Mouse (Mus musculus) liver, embryonic 14.5 days (tissue): Measurements from ENCODE around the gene Ago3. TPM values are rescaled to one million over a fixed set of nuclear protein-coding genes. Genes with fewer than 3 reads are reported as not detected.

Experiments used
- ATAC-seq: fragments of 200-750 bp; cut with Nextera tagmentation; 2 replicates; pipeline ENCODE4 v1.8.0; 2017; ENCODE audit warnings: moderate number of reproducible peaks, mild to moderate bottlenecking, moderate library complexity; ENCODE audit not compliant: insufficient read depth
- DNase-seq, 3 experiments: peaks; one replicate each; pipeline ENCODE4 v3.0.0-alpha.2; 2012 to 2013; ENCODE audit warnings: low read depth in 3 of 3, low spot score in 3 of 3
- H3K27ac ChIP-seq: fragments of 300-500 bp; sonication (generic); 2 replicates; pipeline ENCODE4 v1.5.1; 2014; ENCODE audit warnings: moderate library complexity, mild to moderate bottlenecking, control low read depth, inconsistent platforms
- H3K27me3 ChIP-seq: fragments of 300-500 bp; sonication (generic); 2 replicates; pipeline ENCODE4 v1.6.1; 2014; ENCODE audit warnings: mild to moderate bottlenecking, low read length, moderate library complexity; ENCODE audit not compliant: control insufficient read depth, insufficient read depth
- H3K36me3 ChIP-seq: fragments of 300-500 bp; sonication (generic); replicated peaks from 2 replicates; pipeline ENCODE4 v1.6.1; 2014; ENCODE audit warnings: low read depth; ENCODE audit not compliant: control insufficient read depth, insufficient read depth
- H3K4me1 ChIP-seq, 2 experiments: fragments of 200-500 bp in 1 of 2; fragments of 300-500 bp in 1 of 2; sonication (generic) in 1 of 2; replicated peaks; 2 replicates each; pipeline ENCODE4 v1.6.1; 2012 to 2014; ENCODE audit warnings: antibody characterized with exemption in 1 of 2, inconsistent platforms in 1 of 2, low read length in 1 of 2; ENCODE audit not compliant: control insufficient read depth in 2 of 2, insufficient read depth in 2 of 2
- H3K4me2 ChIP-seq: fragments of 300-500 bp; sonication (generic); 2 replicates; pipeline ENCODE4 v1.6.1; 2014; ENCODE audit warnings: low read depth, mild to moderate bottlenecking, control low read depth, moderate library complexity
- H3K4me3 ChIP-seq, 2 experiments: fragments of 200-500 bp in 1 of 2; fragments of 300-500 bp in 1 of 2; sonication (generic) in 1 of 2; 2 replicates each; pipeline ENCODE4 v1.5.1; 2012 to 2014; ENCODE audit warnings: low read depth in 2 of 2, low read length in 2 of 2, mild to moderate bottlenecking in 2 of 2, control low read depth in 1 of 2, inconsistent platforms in 1 of 2, moderate library complexity in 1 of 2; ENCODE audit not compliant: insufficient read depth in 1 of 2
- H3K9ac ChIP-seq: fragments of 300-500 bp; sonication (generic); replicated peaks from 2 replicates; pipeline ENCODE4 v1.6.1; 2014; ENCODE audit warnings: mild to moderate bottlenecking, control low read depth, moderate library complexity
- H3K9me3 ChIP-seq: fragments of 300-500 bp; sonication (generic); 2 replicates; pipeline ENCODE4 v1.6.1; 2016; ENCODE audit warnings: low read length, mixed read lengths; ENCODE audit not compliant: control insufficient read depth
- CTCF ChIP-seq: IDR thresholded peaks from 2 replicates; pipeline ENCODE4 v1.5.1; 2016; ENCODE audit warnings: antibody characterized with exemption, low read depth, control low read depth
- EP300 ChIP-seq: IDR thresholded peaks from 2 replicates; pipeline ENCODE4 v1.6.1; 2016; ENCODE audit warnings: antibody characterized with exemption, low read depth
- WGBS: fragments of 180-500 bp; shearing (Covaris S2); extraction: QIAGEN DNeasy Blood & Tissue Kit; methylation state at CpG from one replicate; pipeline ENCODE4 v1.1.7; 2014; ENCODE audit not compliant: insufficient replicate concordance; 5-methylcytosine and 5-hydroxymethylcytosine counted together
- polyA plus RNA-seq, 2 experiments: library from polyadenylated mRNA; depleted of rRNA in 1 of 2; stranded (reverse) in 1 of 2; unstranded in 1 of 2; fragments of >200 nt; fragmentation: Nextera tagmentation in 1 of 2; extraction: Ambion mirVana in 1 of 2; gene quantifications; 2 replicates each; pipeline versions ENCODE4 v1.2.1 to v1.2.3; 2012 to 2014

Gene Ago3
- polyA plus RNA-seq, 2 experiments = 1.1 to 4.3 TPM

- Histone ChIP-seq H3K9me3 (no peaks in the 10 kb centered on the region), H3K4me1 (peaks cover 4 to 34% of the 10 kb centered on the region in 2 experiments; a peak in 3 of 4 replicates), H3K27ac (no peak overlapping the region), H3K4me3 (no peak overlapping the region), H3K4me2 (no peak overlapping the region), H3K9ac (no peak overlapping the region), H3K36me3 (no peaks in the 10 kb centered on the region), H3K27me3 (no peaks in the 10 kb centered on the region)
- ATAC-seq (no peak), DNase-seq (no peak)
- TF ChIP-seq EP300 (no peak), CTCF (no peak)
- 38% methylated on average over 4 of the region's 4 CpGs for WGBS
Measured at GRCm38 (mm10) chr4:126464189-126464891, 35.0 kb upstream of the Ago3 start.

GRCm38 (mm10) chr4:126455441-126455840, 26.1 kb upstream of the Ago3 start:
- no peak for ATAC-seq
- WGBS = 80% methylated on average over 7 of the region's 7 CpGs
- Histone ChIP-seq H3K27me3 (no peaks in the 10 kb centered on the region), H3K36me3 (no peaks in the 10 kb centered on the region; the same call in 1 of the 2 replicates), H3K4me1 (no peaks in the 10 kb centered on the region), H3K9me3 (no peaks in the 10 kb centered on the region), H3K4me3 (no peak overlapping the region), H3K27ac (no peak overlapping the region), H3K9ac (no peak overlapping the region), H3K4me2 (no peak overlapping the region)
- TF ChIP-seq EP300 (no peak), CTCF (no peak)
- DNase-seq = no peak

DNA sequence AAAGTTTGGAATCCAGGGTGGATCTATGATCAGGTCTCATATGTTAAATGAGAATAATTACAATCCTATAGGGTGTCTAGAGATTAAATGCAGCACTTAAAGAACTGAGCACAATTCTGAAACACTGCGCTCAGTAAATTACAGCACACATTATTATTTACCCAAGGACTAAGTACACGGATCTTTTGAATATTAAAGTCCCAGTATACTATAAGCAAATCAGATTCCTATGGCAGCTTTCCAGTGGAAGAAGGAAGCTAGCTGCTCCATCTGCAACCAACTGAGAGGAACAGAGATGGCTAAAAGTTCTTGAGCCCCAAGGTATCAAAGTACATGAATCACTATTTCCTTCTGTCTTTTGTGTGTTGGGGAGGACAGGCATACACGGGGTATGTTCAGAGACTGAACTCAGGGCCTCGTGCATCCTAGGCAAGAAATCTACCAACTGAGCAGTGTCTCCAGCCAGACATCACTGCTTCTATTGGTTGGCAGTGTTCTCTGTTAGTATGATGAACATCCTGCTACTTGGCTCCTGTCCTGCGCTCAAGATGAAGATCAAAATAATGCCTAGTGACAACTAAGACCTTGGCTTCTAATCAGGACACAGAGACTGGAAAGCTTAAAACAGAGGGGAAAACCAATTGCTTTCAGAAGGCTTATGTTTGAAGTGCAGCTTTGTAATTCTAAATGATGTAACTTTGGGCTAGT, 25.3 kb upstream of the Ago3 start:
- 74% methylated on average over 5 of the region's 5 CpGs for WGBS

GRCm38 (mm10) chr4:126450268-126450667, 20.9 kb upstream of the Ago3 start:
- H3K9me3 ChIP-seq = no peaks in the 10 kb centered on the region
- H3K27ac ChIP-seq = no peak overlapping the region
- H3K9ac ChIP-seq = no peak overlapping the region
- DNase-seq = no peak
- no peaks in the 10 kb centered on the region for H3K4me1 ChIP-seq
- H3K27me3 ChIP-seq = no peaks in the 10 kb centered on the region
- no peaks in the 10 kb centered on the region; the same call in 1 of the 2 replicates for H3K36me3 ChIP-seq
- no peak overlapping the region for H3K4me3 ChIP-seq
- H3K4me2 ChIP-seq = no peak overlapping the region
- no peak for ATAC-seq
- WGBS = 69% methylated on average over 1 of the region's 1 CpGs
- TF ChIP-seq EP300 (no peak), CTCF (no peak)

More for the DNA sequence above, 25.3 kb upstream of the Ago3 start:
- Histone ChIP-seq H3K4me1 (no peaks in the 10 kb centered on the region), H3K27me3 (no peaks in the 10 kb centered on the region), H3K36me3 (no peaks in the 10 kb centered on the region; the same call in 1 of the 2 replicates), H3K4me3 (no peak overlapping the region), H3K4me2 (no peak overlapping the region), H3K9ac (no peak overlapping the region), H3K9me3 (no peaks in the 10 kb centered on the region), H3K27ac (no peak overlapping the region)
- no peak for TF ChIP-seq CTCF
- no peak for TF ChIP-seq EP300
- DNase-seq (no peak), ATAC-seq (no peak)

DNA sequence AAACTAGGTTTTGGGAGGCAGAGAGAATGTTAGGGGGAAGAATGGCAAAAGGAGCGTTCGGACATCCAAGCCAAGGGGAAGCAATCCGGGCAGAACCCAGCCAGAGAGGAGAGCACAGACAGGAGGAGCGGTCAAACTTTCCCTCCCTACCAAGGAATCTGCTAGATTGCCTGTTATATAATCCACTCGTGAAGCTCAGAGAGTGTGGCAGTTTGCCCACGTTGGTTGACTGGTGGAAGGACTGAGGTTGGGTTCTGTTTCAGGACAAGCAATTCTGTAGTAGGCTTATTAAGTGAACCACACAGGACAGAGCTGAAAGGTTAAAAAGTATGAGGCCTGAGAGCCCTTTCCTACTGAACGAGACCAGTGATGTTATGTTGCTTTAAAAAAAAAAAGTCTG, 17.8 kb upstream of the Ago3 start:
- H3K4me2 ChIP-seq = no peak overlapping the region
- DNase-seq = no peak
- peaks cover 3% of the 10 kb centered on the region; the same call in 1 of the 2 replicates for H3K36me3 ChIP-seq
- 76% methylated on average over 7 of the region's 7 CpGs for WGBS
- H3K27me3 ChIP-seq = no peaks in the 10 kb centered on the region
- no peak overlapping the region for H3K4me3 ChIP-seq
- no peak for TF ChIP-seq CTCF
- TF ChIP-seq EP300 = no peak
- H3K9ac ChIP-seq = no peak overlapping the region
- H3K27ac ChIP-seq = no peak overlapping the region
- no peaks in the 10 kb centered on the region for H3K9me3 ChIP-seq
- no peaks in the 10 kb centered on the region for H3K4me1 ChIP-seq
- no peak for ATAC-seq
